Mouse (Mus musculus) small intestine, adult 2 months (tissue): ENCODE measurements at regions not wholly inside any gene's neighbourhood (a gene's known extent, or its start where the extent isn't known, plus 50 kb on each side); places are given as distances from the start of the nearest gene placed in this dataset.

Source experiments
- H3K27ac ChIP-seq: fragments of 200-500 bp; 2 replicates; pipeline ENCODE4 v1.5.1; 2012; ENCODE audit warnings: low read depth, low read length, control low read depth, inconsistent platforms; ENCODE audit not compliant: insufficient read depth
- H3K27me3 ChIP-seq: fragments of 200-500 bp; 2 replicates; pipeline ENCODE4 v1.6.1; 2012; ENCODE audit warnings: mild to moderate bottlenecking, moderate library complexity, low read length, inconsistent platforms; ENCODE audit not compliant: control insufficient read depth, insufficient read depth
- H3K36me3 ChIP-seq: fragments of 200-500 bp; 2 replicates; pipeline ENCODE4 v1.6.1; 2012; ENCODE audit warnings: mild to moderate bottlenecking, low read length, control low read depth, inconsistent platforms; ENCODE audit not compliant: control insufficient read depth, insufficient read depth
- H3K4me1 ChIP-seq: fragments of 200-500 bp; 2 replicates; pipeline ENCODE4 v1.6.1; 2012; ENCODE audit warnings: low read length, inconsistent platforms, mixed read lengths; ENCODE audit not compliant: control insufficient read depth, insufficient read depth, insufficient read length
- H3K4me3 ChIP-seq: fragments of 200-500 bp; 2 replicates; pipeline ENCODE4 v1.5.1; 2012; ENCODE audit warnings: low read depth, mild to moderate bottlenecking, control low read depth, inconsistent platforms, low read length, moderate library complexity
- CTCF ChIP-seq: fragments of 200-500 bp; IDR thresholded peaks from 2 replicates; pipeline ENCODE4 v1.5.1; 2012; ENCODE audit warnings: low read depth, mild to moderate bottlenecking, control low read depth, inconsistent platforms, low read length, moderate library complexity, mixed read lengths; ENCODE audit not compliant: insufficient replicate concordance, insufficient read length; ENCODE audit errors: extremely low read depth
- POLR2A ChIP-seq: fragments of 200-500 bp; IDR thresholded peaks from 2 replicates; pipeline ENCODE4 v1.6.1; 2012; ENCODE audit warnings: low read depth, mild to moderate bottlenecking, control low read depth, inconsistent platforms, low read length, moderate library complexity
- WGBS: fragments of 180-500 bp; shearing (Covaris S2); methylation state at CpG from one replicate; pipeline ENCODE4 v1.1.7; 2018; 5-methylcytosine and 5-hydroxymethylcytosine counted together

GRCm38 (mm10) chr12:25924526-25924925 lies 490.5 kb downstream of the Rnf144a start:
- H3K27ac ChIP-seq: no peak overlapping the region
- 79% methylated on average over 9 of the region's 9 CpGs for WGBS
- H3K4me3 ChIP-seq: no peak overlapping the region
- H3K27me3 ChIP-seq: no peaks in the 10 kb centered on the region
- no peaks in the 10 kb centered on the region for H3K36me3 ChIP-seq
- TF ChIP-seq CTCF (no peak), POLR2A (no peak)
- no peaks in the 10 kb centered on the region for H3K4me1 ChIP-seq

GRCm38 (mm10) chr12:25923772-25924171 lies 491.3 kb downstream of the Rnf144a start:
- Histone ChIP-seq H3K27ac (no peak overlapping the region), H3K27me3 (no peaks in the 10 kb centered on the region), H3K4me3 (no peak overlapping the region), H3K4me1 (no peaks in the 10 kb centered on the region), H3K36me3 (no peaks in the 10 kb centered on the region)
- 89% methylated on average over 1 of the region's 1 CpGs for WGBS
- no peak for TF ChIP-seq POLR2A
- no peak for TF ChIP-seq CTCF

GRCm38 (mm10) chr12:25905614-25906013 lies 509.4 kb downstream of the Rnf144a start:
- WGBS: 70% methylated on average over 1 of the region's 1 CpGs
- no peak for TF ChIP-seq CTCF
- TF ChIP-seq POLR2A: no peak
- H3K27ac ChIP-seq: no peak overlapping the region

GRCm38 (mm10) chr12:25896543-25896942 lies 518.5 kb downstream of the Rnf144a start:
- Histone ChIP-seq H3K27ac (no peak overlapping the region), H3K36me3 (no peaks in the 10 kb centered on the region), H3K4me3 (no peak overlapping the region), H3K27me3 (no peaks in the 10 kb centered on the region), H3K4me1 (no peaks in the 10 kb centered on the region)
- TF ChIP-seq CTCF (no peak), POLR2A (no peak)
- WGBS: 64% methylated on average over 3 of the region's 3 CpGs

More at GRCm38 (mm10) chr12:25905614-25906013, 509.4 kb downstream of the Rnf144a start:
- H3K36me3 ChIP-seq: no peaks in the 10 kb centered on the region
- H3K4me1 ChIP-seq: no peaks in the 10 kb centered on the region
- no peak overlapping the region for H3K4me3 ChIP-seq
- H3K27me3 ChIP-seq: no peaks in the 10 kb centered on the region

GRCm38 (mm10) chr12:25895691-25896090 lies 519.4 kb downstream of the Rnf144a start:
- H3K36me3 ChIP-seq: no peaks in the 10 kb centered on the region
- no peak overlapping the region for H3K27ac ChIP-seq
- H3K4me3 ChIP-seq: no peak overlapping the region
- WGBS: 29% methylated on average over 1 of the region's 1 CpGs
- H3K27me3 ChIP-seq: no peaks in the 10 kb centered on the region
- TF ChIP-seq POLR2A: no peak
- no peak for TF ChIP-seq CTCF
- H3K4me1 ChIP-seq: no peaks in the 10 kb centered on the region

GRCm38 (mm10) chr12:25891391-25892167 lies 523.5 kb downstream of the Rnf144a start:
- Histone ChIP-seq H3K36me3 (no peaks in the 10 kb centered on the region), H3K4me1 (no peaks in the 10 kb centered on the region), H3K27me3 (no peaks in the 10 kb centered on the region), H3K4me3 (no peak overlapping the region), H3K27ac (no peak overlapping the region)
- 69% methylated on average over 4 of the region's 4 CpGs for whole genome bisulfite sequencing
- TF ChIP-seq CTCF (no peak), POLR2A (no peak)

GRCm38 (mm10) chr12:25890722-25891121 lies 524.3 kb downstream of the Rnf144a start:
- Histone ChIP-seq H3K4me1 (no peaks in the 10 kb centered on the region), H3K27ac (no peak overlapping the region), H3K27me3 (no peaks in the 10 kb centered on the region), H3K36me3 (no peaks in the 10 kb centered on the region), H3K4me3 (no peak overlapping the region)
- 66% methylated on average over 1 of the region's 1 CpGs for WGBS
- TF ChIP-seq POLR2A: no peak

- H3K27me3 ChIP-seq: no peaks in the 10 kb centered on the region
- TF ChIP-seq POLR2A: no peak
- TF ChIP-seq CTCF: no peak
- H3K27ac ChIP-seq: no peak overlapping the region
- H3K4me3 ChIP-seq: no peak overlapping the region
- WGBS: 63% methylated on average over 5 of the region's 5 CpGs
- H3K36me3 ChIP-seq: no peaks in the 10 kb centered on the region
- no peaks in the 10 kb centered on the region for H3K4me1 ChIP-seq
These were observed 531.3 kb downstream of the Rnf144a start for GRCm38 (mm10) chr12:25883771-25884171.
